Mouse (Mus musculus) thymus, postnatal 14 days (tissue): ENCODE measurements at regions not wholly inside any gene's neighbourhood (a gene's known extent, or its start where the extent isn't known, plus 50 kb on each side); places are given as distances from the start of the nearest gene placed in this dataset.

Source experiments
- DNase-seq: peaks from one replicate; pipeline ENCODE4 v3.0.0; 2021

DNA sequence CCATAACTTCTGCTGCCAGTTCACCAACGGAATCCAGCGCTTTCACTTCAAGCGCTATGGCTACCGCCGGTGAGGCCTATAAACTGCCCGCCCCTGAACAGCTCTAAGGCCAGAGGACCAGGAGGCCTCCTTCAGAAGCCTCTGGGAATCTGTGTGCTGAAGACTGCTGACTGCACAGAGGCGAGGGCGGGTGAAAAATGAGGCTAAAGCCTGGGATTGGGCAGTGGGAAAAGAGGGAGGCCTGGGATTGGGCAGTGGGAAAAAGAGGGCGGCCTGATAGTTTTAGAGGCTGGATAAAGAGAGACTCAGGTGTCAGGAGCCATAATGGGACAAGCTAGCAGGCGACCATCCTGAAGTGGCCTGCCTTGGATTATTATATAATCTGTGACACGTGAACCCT is 80.8 kb downstream of the Plekhb2 start:
- no peak for DNase-seq

- DNase-seq, result no peak
Observed at GRCm38 (mm10) chr1:34943196-34943595, 93.4 kb downstream of the Plekhb2 start.

GRCm38 (mm10) chr1:34961633-34962507 is 112.1 kb downstream of the Plekhb2 start:
- no peak for DNase-seq

- no peak for DNase-seq
Observed at GRCm38 (mm10) chr1:34962508-34962885, 112.7 kb downstream of the Plekhb2 start.

DNA sequence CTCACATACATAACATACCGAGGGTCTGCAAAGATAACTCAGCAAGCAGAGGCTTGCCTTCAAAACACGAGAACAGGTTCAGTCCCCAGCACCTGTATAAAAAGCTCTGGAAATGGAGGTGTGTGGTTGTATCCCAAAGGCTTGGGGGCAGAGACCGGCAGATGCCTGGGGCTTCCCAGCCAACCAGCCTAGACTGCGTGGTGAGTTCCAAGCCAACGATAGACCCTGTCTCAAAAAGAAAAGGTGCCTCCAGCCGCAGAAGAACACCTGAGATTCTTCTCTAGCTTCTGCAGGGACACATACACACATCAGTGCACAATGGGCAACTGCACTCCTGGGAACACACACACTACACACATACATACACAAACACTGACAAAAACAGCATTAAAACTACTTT is 125.0 kb downstream of the Plekhb2 start:
- DNase-seq, result no peak

GRCm38 (mm10) chr1:34978156-34978555 is 128.4 kb downstream of the Plekhb2 start:
- DNase-seq, result no peak

DNA sequence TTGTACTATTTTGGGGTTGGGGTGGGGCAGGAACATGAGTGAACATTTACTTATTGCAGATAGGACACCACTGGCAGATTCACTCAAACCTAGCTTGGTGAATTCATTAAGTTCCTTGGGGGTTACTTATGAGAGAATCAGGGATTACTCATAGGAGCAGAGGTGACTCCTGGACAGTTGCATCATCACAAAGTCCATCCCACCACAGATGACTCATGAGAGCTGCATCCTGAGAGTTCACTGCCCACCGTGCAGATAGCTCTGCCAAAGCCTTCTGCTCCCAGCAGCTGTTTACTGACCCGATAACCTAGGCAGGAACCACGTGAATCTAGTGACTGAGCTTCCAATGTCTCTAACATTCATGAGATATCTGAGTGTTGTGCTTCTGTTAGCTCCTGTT is 129.6 kb downstream of the Plekhb2 start:
- DNase-seq, result no peak

DNA sequence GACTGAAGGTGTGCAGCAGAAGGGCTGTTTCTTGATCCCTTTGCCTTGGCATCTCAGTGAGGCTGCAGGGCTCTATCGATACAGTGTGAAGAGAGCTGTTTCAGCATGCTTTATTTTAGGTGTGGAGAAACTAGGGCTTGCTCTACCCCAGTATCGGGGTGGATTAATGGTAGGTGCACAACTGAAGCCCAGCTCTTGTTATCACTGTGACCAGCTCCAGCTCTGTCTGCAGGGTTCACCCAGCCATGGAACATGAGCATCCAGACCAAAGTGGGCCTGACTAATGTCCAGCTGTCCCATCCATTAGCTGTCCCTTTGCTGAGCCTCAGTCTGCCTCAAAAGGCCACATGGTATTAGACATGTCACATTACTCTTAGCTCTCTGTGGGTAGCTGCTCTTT is 132.2 kb downstream of the Plekhb2 start:
- DNase-seq, result no peak

GRCm38 (mm10) chr1:34982966-34983365 is 133.2 kb downstream of the Plekhb2 start:
- DNase-seq, result no peak

DNA sequence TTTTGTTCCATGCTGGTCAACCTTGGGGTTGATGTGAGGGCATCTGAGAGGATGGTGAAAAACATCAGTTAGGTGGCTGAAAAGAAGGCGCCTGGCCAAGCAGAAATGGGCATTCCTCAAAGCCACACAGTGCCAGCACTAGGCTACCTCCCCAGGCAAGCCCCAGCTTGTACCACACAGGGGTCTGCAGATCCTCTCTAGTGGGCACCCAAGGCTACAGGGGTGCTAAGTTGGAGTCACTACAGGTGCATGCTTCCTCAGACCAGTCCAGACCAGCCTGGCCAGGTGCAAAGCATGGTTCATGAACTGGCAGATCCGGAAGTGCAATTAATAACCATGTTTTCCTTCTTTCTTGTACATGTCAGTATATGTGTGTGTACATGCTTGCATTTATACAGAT is 137.1 kb downstream of the Plekhb2 start:
- DNase-seq, result no peak

- no peak for DNase-seq
Observed at GRCm38 (mm10) chr1:34987650-34988221, 138.0 kb downstream of the Plekhb2 start.

- DNase-seq, result no peak
Observed at GRCm38 (mm10) chr1:34988225-34988624, 138.4 kb downstream of the Plekhb2 start.

GRCm38 (mm10) chr1:35000801-35001200 is 151.0 kb downstream of the Plekhb2 start:
- DNase-seq, result no peak

- DNase-seq, result peak; percentile 3
Observed at GRCm38 (mm10) chr1:35017471-35017870, 167.7 kb downstream of the Plekhb2 start.

DNA sequence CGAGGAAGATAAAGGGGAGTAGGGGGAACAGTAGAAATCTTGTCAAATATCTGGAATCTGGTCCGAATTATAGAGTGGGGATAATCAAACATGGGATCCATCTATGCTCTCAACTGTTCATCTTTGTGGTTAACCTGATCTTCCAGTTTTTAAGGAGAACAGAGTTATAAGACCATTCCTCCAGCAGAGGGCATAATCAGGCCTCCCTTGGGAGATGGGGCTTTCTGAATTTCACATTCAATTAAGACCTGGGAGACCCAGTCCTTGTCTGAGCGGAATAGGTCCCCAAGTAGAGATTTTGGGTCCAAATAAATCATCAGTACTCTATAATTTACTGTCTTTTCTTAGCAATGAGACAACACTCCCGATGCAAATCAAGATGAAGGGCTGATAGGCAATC is 182.8 kb downstream of the Plekhb2 start:
- DNase-seq, result no peak

GRCm38 (mm10) chr1:35072811-35073210 is 223.0 kb downstream of the Plekhb2 start:
- DNase-seq, result no peak

GRCm38 (mm10) chr1:35094873-35095272 is 245.1 kb downstream of the Plekhb2 start:
- DNase-seq, result no peak

DNA sequence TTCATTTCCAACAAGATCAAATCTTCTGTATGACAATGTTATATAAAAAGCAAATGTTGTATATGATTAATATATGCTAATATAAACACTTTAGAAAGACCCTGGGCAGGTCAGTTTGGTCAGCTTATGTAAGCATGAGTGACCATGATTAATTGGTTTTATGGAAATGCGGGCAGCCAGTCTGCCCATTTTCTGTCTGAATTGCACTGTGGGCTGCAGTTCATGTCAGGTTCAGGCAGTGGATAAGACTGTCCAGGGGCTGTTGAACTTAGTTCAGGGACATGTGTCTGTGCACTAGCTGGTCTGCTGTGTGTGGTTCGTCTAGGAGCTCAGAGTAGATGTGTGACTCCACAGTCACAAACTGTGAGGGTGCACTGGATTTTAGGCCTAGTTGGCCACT is 246.0 kb downstream of the Plekhb2 start:
- no peak for DNase-seq

GRCm38 (mm10) chr1:35106665-35107064 is 256.9 kb downstream of the Plekhb2 start:
- DNase-seq, result no peak

- DNase-seq, result no peak
Observed at GRCm38 (mm10) chr1:35109801-35110200, 260.0 kb downstream of the Plekhb2 start.

GRCm38 (mm10) chr1:35115521-35115920 is 265.7 kb downstream of the Plekhb2 start:
- DNase-seq, result no peak

DNA sequence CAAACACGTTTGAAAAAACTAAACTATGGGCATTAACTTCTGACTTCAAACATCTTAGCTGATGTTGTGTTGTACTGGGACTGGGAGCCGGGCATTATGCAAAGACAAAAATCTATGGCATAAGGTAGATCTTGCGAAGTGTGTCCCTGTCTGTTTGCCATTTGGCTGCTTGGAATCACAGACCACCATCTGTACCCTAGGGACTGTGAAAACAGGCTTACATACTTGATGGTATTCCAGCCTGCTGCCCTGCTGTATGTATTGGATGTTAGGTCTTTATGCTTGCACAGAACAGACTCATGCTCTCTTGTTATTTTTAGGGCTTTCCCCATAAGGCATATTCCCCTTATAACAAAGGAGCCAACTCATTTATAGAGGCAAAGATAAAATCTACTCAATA is 288.1 kb downstream of the Plekhb2 start:
- DNase-seq, result no peak

GRCm38 (mm10) chr1:35149036-35149435 is 299.3 kb downstream of the Plekhb2 start:
- no peak for DNase-seq

DNA sequence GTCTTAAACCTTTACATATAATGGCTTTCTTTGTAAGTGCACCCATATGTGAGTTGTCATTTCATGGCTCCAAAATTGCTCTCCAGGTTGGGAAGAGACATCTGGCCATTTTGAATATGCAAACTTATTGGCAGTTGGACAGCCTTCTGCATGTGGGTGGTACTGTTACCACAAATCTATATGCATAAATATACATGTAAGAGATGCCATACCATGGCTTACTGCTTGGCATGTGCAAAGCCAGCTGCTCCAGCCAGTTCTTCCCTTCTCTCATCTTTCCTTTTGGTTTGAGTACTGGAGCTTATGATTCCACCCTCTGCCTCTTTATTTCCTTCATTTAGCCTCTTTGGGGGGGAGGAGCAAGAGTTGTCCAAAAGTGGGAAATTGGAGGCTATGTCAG is 312.7 kb downstream of the Plekhb2 start:
- no peak for DNase-seq

- DNase-seq, result no peak
Observed at GRCm38 (mm10) chr1:35200656-35201055, 350.9 kb downstream of the Plekhb2 start.
